Mouse (Mus musculus) CD4-positive helper T cell, adult 2 months (primary cell): ENCODE data around the gene Gm10234.

ENCODE experiments used
- DNase-seq: peaks from one replicate; pipeline ENCODE4 v3.0.0-alpha.2; 2012; ENCODE audit warnings: low read depth, missing footprints, low spot score

The Gm10234 gene

DNA sequence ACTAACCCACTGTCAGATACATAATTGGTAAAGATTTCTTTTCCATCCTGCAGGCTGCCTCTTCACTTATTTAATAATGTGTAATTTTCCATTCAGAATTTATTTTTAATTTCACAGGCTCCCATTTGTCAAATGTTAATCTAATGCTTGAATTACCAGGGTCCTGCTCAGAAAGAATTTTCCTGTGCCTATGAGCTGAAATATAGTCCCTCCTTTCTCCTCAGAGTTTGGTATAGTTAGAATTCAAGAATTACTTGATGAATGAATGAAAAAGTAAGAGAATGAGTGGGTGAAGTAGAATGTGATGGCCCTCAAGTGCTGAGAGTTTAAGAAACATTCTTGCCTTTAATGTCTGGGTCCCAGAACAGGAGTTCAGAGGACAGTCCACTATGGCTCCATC is at the start of gene Gm10234:
TSS of gene Gm10234 (plus strand) at position 301 of the 400 bp plus-strand sequence.
- DNase-seq = no peak

DNA sequence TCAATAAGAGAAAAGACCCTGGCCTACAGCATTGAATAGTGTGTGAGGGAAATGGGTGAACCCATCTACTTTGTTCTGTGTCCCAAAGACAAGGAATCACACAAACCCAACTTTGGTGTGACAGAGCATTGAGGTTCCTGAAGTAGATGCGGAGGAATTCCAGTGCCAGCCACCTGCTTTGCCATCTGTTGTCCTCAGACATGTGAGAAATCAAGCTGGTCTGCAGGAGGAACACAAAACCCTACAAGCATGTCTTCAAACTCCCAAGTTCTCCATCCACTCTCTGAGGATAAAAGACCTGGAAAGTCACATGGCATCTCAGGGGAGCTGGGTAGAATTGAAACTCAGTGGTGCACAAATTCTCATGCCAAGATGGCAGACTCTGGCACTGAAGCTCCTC is 44.3 kb upstream of the Gm10234 start:
- no peak for DNase-seq

DNA sequence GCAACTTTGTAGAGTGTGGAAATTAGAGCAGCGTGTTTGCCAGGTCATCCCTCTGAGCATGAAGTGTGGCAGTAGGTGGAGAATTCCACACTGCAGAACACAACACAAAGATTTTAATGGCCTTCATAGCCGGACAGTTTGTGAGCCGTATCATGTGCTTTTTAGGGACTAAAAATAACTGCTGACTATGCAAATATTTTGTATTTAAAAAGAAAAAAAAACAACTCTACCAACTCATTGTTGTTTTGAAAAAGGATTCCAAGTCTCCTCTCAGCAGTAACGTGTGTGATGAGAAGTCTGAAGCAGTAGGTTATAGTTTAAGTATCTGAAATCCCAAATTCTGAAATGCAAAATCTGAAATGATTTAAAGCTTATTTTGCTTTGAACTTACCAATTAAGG is 25.9 kb upstream of the Gm10234 start:
- no peak for DNase-seq

DNA sequence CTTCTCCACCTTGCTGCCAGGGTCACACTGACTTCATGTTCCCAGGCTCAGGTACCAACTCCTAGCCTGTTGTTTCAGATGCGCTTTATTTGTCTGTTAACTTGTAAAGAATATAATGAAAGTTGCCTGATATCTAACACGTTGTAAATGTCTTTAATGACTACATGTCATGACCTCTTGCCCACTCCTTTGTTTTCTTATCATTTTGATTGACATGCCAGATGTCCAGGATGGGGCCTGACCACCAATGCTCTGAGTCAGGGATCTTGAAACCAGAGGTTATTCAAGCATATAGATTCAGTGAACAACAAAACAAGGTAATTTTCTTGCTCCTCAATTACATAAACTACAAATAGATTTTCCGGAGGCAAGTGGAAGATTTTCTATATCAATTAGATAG is 23.5 kb upstream of the Gm10234 start:
- no peak for DNase-seq

- no peak for DNase-seq
Measured at GRCm38 (mm10) chr6:95300658-95301057, 21.3 kb upstream of the Gm10234 start.

- no peak for DNase-seq
Measured at GRCm38 (mm10) chr6:95331191-95331590, 9.3 kb downstream of the Gm10234 start.

- DNase-seq = no peak
Measured at GRCm38 (mm10) chr6:95334781-95335180, 12.9 kb downstream of the Gm10234 start.

- DNase-seq = no peak
Measured at GRCm38 (mm10) chr6:95349378-95349777, 27.5 kb downstream of the Gm10234 start.

DNA sequence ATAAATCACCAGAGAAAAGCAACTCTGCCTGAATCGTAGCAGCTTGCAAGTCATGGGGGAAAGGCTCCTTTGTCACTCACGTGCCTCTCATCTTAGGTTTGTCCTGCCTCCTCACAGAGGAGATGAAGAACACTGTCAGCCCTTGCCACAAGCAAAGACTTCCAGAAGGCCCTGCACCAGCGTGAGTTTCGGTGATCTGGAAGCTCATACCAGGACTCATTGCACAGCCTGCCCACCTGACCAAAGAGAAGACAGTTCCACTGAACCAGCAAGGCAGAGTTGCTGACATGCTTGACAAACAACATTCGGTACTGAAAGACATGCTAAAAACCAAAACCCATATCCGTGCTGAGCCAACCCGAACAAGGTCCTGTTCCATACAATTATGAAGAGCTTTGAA is 31.1 kb downstream of the Gm10234 start:
- no peak for DNase-seq

DNA sequence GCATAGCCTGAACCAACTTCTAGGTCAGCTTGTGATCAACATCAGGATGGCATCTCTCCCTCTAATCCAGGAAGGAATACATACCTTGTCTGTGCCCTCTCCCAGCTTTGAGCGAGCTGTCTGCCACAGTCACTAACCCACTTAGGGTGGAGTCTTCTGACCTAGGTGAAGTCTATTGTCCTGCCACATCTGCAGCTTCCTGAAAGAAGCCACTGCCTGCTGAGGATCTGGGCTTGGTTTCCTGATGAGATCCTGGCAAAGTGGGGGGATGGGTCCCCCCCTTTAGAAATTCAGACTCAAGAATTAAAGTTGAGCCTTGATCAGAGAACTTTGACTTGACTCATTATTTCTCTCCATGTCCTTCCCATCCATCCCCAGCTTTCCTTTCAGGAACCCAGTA is 32.0 kb downstream of the Gm10234 start:
- no peak for DNase-seq

DNA sequence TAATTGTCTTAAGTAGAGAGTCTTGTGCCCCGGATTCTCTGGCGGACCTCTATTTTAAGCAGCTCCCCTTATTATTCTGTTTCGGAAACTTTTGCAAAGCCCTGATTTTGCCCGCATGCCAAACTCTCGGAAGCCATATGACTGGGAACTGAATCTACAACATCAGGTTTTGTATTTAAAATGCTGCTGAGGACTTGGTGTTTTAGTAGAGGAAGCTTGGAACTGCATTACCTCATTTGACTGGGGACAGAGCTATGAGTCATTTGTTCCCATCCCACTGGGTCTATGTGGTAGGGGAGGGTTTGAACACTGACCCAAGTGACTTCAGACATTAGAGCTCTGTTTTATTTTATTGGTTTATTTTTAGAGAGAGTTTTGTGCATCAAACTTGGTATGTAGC is 38.2 kb downstream of the Gm10234 start:
- DNase-seq = no peak

GRCm38 (mm10) chr6:95362707-95363106 is 40.8 kb downstream of the Gm10234 start:
- DNase-seq = no peak

DNA sequence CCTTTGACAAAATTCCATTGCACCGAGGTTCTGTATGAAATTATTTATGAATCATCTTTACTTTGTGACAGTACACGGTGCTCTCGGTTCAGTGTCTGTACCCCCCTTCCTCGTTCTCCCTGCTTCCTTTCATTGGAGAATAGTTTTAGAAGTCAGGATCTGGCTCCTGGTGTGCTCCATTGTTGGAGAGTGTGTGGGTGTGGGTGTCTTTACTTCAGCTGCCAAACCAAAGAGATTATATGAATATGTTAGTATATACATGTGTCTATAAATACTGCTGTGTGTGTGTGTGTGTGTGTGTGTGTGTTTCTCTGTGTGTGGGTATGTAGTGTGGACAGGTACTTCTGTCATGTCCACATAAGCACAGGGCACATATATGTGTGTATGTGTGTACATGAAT is 49.9 kb downstream of the Gm10234 start:
- no peak for DNase-seq
